Mouse (Mus musculus) liver, embryonic 14.5 days (tissue): ENCODE data around the gene Zg16. TPM values are rescaled to one million over a fixed set of nuclear protein-coding genes. Genes with fewer than 3 reads are reported as not detected.
A peak's percentile ranks its signal among the peaks of the same experiment; 100 is the strongest.

Experiments
- ATAC-seq: fragments of 200-750 bp; cut with Nextera tagmentation; 2 replicates; pipeline ENCODE4 v1.8.0; 2017; ENCODE audit warnings: moderate number of reproducible peaks, mild to moderate bottlenecking, moderate library complexity; ENCODE audit not compliant: insufficient read depth
- DNase-seq, 3 experiments: peaks; one replicate each; pipeline ENCODE4 v3.0.0-alpha.2; 2012 to 2013; ENCODE audit warnings: low read depth in 3 of 3, low spot score in 3 of 3
- H3K27ac ChIP-seq: fragments of 300-500 bp; sonication (generic); 2 replicates; pipeline ENCODE4 v1.5.1; 2014; ENCODE audit warnings: moderate library complexity, mild to moderate bottlenecking, control low read depth, inconsistent platforms
- H3K27me3 ChIP-seq: fragments of 300-500 bp; sonication (generic); 2 replicates; pipeline ENCODE4 v1.6.1; 2014; ENCODE audit warnings: mild to moderate bottlenecking, low read length, moderate library complexity; ENCODE audit not compliant: control insufficient read depth, insufficient read depth
- H3K36me3 ChIP-seq: fragments of 300-500 bp; sonication (generic); replicated peaks from 2 replicates; pipeline ENCODE4 v1.6.1; 2014; ENCODE audit warnings: low read depth; ENCODE audit not compliant: control insufficient read depth, insufficient read depth
- H3K4me1 ChIP-seq, 2 experiments: fragments of 200-500 bp in 1 of 2; fragments of 300-500 bp in 1 of 2; sonication (generic) in 1 of 2; replicated peaks; 2 replicates each; pipeline ENCODE4 v1.6.1; 2012 to 2014; ENCODE audit warnings: antibody characterized with exemption in 1 of 2, inconsistent platforms in 1 of 2, low read length in 1 of 2; ENCODE audit not compliant: control insufficient read depth in 2 of 2, insufficient read depth in 2 of 2
- H3K4me2 ChIP-seq: fragments of 300-500 bp; sonication (generic); 2 replicates; pipeline ENCODE4 v1.6.1; 2014; ENCODE audit warnings: low read depth, mild to moderate bottlenecking, control low read depth, moderate library complexity
- H3K4me3 ChIP-seq, 2 experiments: fragments of 200-500 bp in 1 of 2; fragments of 300-500 bp in 1 of 2; sonication (generic) in 1 of 2; 2 replicates each; pipeline ENCODE4 v1.5.1; 2012 to 2014; ENCODE audit warnings: low read depth in 2 of 2, low read length in 2 of 2, mild to moderate bottlenecking in 2 of 2, control low read depth in 1 of 2, inconsistent platforms in 1 of 2, moderate library complexity in 1 of 2; ENCODE audit not compliant: insufficient read depth in 1 of 2
- H3K9ac ChIP-seq: fragments of 300-500 bp; sonication (generic); replicated peaks from 2 replicates; pipeline ENCODE4 v1.6.1; 2014; ENCODE audit warnings: mild to moderate bottlenecking, control low read depth, moderate library complexity
- H3K9me3 ChIP-seq: fragments of 300-500 bp; sonication (generic); 2 replicates; pipeline ENCODE4 v1.6.1; 2016; ENCODE audit warnings: low read length, mixed read lengths; ENCODE audit not compliant: control insufficient read depth
- CTCF ChIP-seq: IDR thresholded peaks from 2 replicates; pipeline ENCODE4 v1.5.1; 2016; ENCODE audit warnings: antibody characterized with exemption, low read depth, control low read depth
- EP300 ChIP-seq: IDR thresholded peaks from 2 replicates; pipeline ENCODE4 v1.6.1; 2016; ENCODE audit warnings: antibody characterized with exemption, low read depth
- WGBS: fragments of 180-500 bp; shearing (Covaris S2); extraction: QIAGEN DNeasy Blood & Tissue Kit; methylation state at CpG from one replicate; pipeline ENCODE4 v1.1.7; 2014; ENCODE audit not compliant: insufficient replicate concordance; 5-methylcytosine and 5-hydroxymethylcytosine counted together
- polyA plus RNA-seq, 2 experiments: library from polyadenylated mRNA; depleted of rRNA in 1 of 2; stranded (reverse) in 1 of 2; unstranded in 1 of 2; fragments of >200 nt; fragmentation: Nextera tagmentation in 1 of 2; extraction: Ambion mirVana in 1 of 2; gene quantifications; 2 replicates each; pipeline versions ENCODE4 v1.2.1 to v1.2.3; 2012 to 2014

The Zg16 gene
- polyA plus RNA-seq, 2 experiments, result 0.08 TPM; not detected in 1

DNA sequence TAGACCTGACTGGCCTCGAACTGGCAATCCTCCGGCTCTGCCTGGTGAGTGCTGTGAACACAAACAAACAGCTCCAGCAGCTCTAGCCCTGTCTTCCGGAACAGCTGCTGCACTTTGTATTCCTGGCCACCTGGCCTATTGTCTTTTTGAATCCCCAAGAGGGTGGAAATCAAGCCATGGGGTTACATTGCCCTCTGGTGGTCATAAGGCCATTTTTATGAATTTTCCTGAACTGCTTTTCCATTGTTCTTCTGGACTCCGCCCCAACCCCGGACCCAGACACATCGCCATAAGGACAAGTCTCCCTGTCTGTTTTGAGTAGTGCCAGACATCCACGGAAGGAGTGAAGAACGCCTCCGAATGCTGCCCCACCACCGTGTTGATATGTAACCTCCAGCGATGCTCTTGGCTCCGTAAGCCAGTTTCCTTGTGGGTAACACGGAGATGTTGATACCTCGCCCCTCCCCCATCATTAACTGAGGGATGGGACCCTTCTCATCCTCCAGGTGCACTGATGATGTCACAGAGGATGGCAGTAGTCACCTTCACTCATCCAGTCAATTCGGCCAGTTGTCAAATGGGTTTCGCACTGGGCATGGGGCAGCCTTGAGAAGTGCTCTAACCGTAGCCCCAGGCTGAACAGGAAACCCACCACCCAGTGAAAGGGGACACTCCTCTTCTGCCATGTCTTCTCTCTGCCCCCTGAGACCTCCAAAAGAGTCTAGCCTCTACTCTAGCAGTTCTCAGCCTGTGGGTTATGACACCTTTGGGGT, 17.6 kb upstream of the Zg16 start:
- no peaks in the 10 kb centered on the region for H3K9me3 ChIP-seq
- H3K27ac ChIP-seq, result no peak overlapping the region
- 17% methylated on average over 17 of the region's 17 CpGs for WGBS
- peak overlapping the region; percentile 51 for H3K4me2 ChIP-seq
- no peak overlapping the region for H3K9ac ChIP-seq
- peaks cover 0 to 4% of the 10 kb centered on the region in 2 experiments; a peak in 2 of 4 replicates for H3K4me1 ChIP-seq
- peak overlapping the region; percentile 1 to 48; a peak in 2 of 4 replicates for H3K4me3 ChIP-seq
- no peaks in the 10 kb centered on the region for H3K27me3 ChIP-seq
- TF ChIP-seq EP300, result no peak
- peak; percentile 89 for TF ChIP-seq CTCF
- DNase-seq (peak; percentile 47 to 53 (median 48)), ATAC-seq (peak; percentile 48; the same call in 1 of the 2 replicates)
- no peaks in the 10 kb centered on the region for H3K36me3 ChIP-seq

DNA sequence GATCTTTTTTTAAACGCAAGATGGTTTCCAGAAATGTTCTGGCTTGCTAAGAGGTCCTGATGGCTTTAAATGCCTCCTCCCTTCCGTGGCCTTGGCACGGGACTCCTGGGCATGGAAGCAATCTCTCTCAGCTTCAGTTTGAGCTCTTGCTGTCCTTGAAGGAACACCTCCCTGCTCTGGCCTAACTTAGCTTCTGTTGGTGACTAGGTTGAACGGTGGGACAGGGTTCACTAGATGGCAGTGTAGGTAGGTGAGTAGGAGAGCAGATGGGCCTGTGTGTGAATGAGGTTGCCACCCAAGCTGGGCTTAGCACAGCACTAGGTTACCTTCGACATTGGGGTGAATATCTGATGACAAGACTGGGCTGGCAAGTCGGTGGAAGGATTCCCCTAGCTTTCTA, 16.8 kb upstream of the Zg16 start:
- no peak overlapping the region for H3K9ac ChIP-seq
- 55% methylated on average over 6 of the region's 6 CpGs for WGBS

DNA sequence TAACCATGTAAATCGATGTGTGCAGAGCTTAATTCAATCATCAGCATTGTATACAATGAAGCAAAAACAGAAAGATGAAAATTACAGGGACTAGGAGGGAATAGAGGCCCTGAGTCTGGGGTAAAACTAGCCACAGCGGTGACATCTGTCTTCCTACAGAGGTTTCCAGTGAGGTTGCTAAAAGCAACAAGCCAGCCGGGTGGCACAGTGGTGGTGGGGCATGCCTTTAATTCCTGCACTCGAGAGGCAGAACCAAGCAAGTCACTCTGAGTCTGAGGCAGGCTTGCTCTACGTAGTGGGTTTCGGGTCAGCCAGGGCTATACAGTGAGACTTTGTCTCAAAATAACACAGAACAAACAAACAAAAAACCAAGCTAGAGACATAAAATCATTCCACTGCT, 15.0 kb upstream of the Zg16 start:
- no peak for ATAC-seq
- Histone ChIP-seq H3K9ac (no peak overlapping the region), H3K27me3 (no peaks in the 10 kb centered on the region), H3K4me2 (no peak overlapping the region), H3K36me3 (no peaks in the 10 kb centered on the region), H3K9me3 (no peaks in the 10 kb centered on the region), H3K27ac (no peak overlapping the region), H3K4me3 (no peak overlapping the region), H3K4me1 (peaks cover 0 to 13% of the 10 kb centered on the region in 2 experiments; a peak in 3 of 4 replicates)
- WGBS, result 65% methylated on average over 6 of the region's 6 CpGs
- DNase-seq, result no peak
- TF ChIP-seq EP300, result no peak
- TF ChIP-seq CTCF, result no peak

More for the DNA sequence above, 16.8 kb upstream of the Zg16 start:
- no peak for ATAC-seq
- no peak overlapping the region for H3K27ac ChIP-seq
- no peaks in the 10 kb centered on the region for H3K27me3 ChIP-seq
- H3K4me3 ChIP-seq, result no peak overlapping the region
- H3K4me2 ChIP-seq, result no peak overlapping the region
- H3K4me1 ChIP-seq, result peaks cover 0 to 4% of the 10 kb centered on the region in 2 experiments; a peak in 2 of 4 replicates
- no peak for DNase-seq
- TF ChIP-seq CTCF, result peak; percentile 51
- no peak for TF ChIP-seq EP300
- no peaks in the 10 kb centered on the region for H3K36me3 ChIP-seq
- H3K9me3 ChIP-seq, result no peaks in the 10 kb centered on the region

- H3K4me3 ChIP-seq, result no peak overlapping the region
- ATAC-seq, result no peak
Measured at GRCm38 (mm10) chr7:127101451-127102016, 14.4 kb upstream of the Zg16 start.

GRCm38 (mm10) chr7:127099528-127099927, 12.4 kb upstream of the Zg16 start:
- no peak for DNase-seq
- Histone ChIP-seq H3K4me2 (no peak overlapping the region), H3K9ac (no peak overlapping the region), H3K36me3 (no peaks in the 10 kb centered on the region), H3K4me3 (no peak overlapping the region), H3K27me3 (no peaks in the 10 kb centered on the region), H3K27ac (no peak overlapping the region), H3K4me1 (peaks cover 0 to 9% of the 10 kb centered on the region in 2 experiments; a peak in 2 of 4 replicates), H3K9me3 (no peaks in the 10 kb centered on the region)
- no peak for TF ChIP-seq EP300
- TF ChIP-seq CTCF, result no peak
- ATAC-seq, result no peak
- 55% methylated on average over 4 of the region's 4 CpGs for WGBS

More at GRCm38 (mm10) chr7:127101451-127102016, 14.4 kb upstream of the Zg16 start:
- H3K9me3 ChIP-seq, result no peaks in the 10 kb centered on the region
- no peak for DNase-seq
- TF ChIP-seq EP300 (no peak), CTCF (0 out of 2 replicates have a peak, but pooled peaks have one; percentile 24)
- no peaks in the 10 kb centered on the region for H3K27me3 ChIP-seq
- H3K9ac ChIP-seq, result no peak overlapping the region
- H3K4me1 ChIP-seq, result peaks cover 0 to 13% of the 10 kb centered on the region in 2 experiments; a peak in 3 of 4 replicates
- 18% methylated on average over 2 of the region's 2 CpGs for WGBS
- no peak overlapping the region for H3K4me2 ChIP-seq
- H3K36me3 ChIP-seq, result no peaks in the 10 kb centered on the region
- no peak overlapping the region for H3K27ac ChIP-seq
